Mouse (Mus musculus) lung, adult 2 months (tissue): ENCODE results near the gene Ap4m1.

Source experiments
- CTCF ChIP-seq: fragments of 200-500 bp; IDR thresholded peaks from 2 replicates; pipeline ENCODE4 v1.5.1; 2011; ENCODE audit warnings: mild to moderate bottlenecking, low read length, control low read depth; ENCODE audit not compliant: insufficient read depth
- POLR2A ChIP-seq: fragments of 200-500 bp; IDR thresholded peaks from 2 replicates; pipeline ENCODE4 v1.6.1; 2011; ENCODE audit warnings: low read depth, mild to moderate bottlenecking, control low read depth, low read length, borderline replicate concordance; ENCODE audit errors: extremely low read depth

GRCm38 (mm10) chr5:138163610-138164009, 8.2 kb upstream of the Ap4m1 start:
- no peak for TF ChIP-seq CTCF
- no peak for TF ChIP-seq POLR2A
